Mouse (Mus musculus): ENCODE measurements around the gene Cpn2. TPM values are rescaled to one million over a fixed set of nuclear protein-coding genes. Genes with fewer than 3 reads are reported as not detected.

Gene Cpn2
- polyA plus RNA-seq, 1 experiment from 2014 or later: not detected

DNA sequence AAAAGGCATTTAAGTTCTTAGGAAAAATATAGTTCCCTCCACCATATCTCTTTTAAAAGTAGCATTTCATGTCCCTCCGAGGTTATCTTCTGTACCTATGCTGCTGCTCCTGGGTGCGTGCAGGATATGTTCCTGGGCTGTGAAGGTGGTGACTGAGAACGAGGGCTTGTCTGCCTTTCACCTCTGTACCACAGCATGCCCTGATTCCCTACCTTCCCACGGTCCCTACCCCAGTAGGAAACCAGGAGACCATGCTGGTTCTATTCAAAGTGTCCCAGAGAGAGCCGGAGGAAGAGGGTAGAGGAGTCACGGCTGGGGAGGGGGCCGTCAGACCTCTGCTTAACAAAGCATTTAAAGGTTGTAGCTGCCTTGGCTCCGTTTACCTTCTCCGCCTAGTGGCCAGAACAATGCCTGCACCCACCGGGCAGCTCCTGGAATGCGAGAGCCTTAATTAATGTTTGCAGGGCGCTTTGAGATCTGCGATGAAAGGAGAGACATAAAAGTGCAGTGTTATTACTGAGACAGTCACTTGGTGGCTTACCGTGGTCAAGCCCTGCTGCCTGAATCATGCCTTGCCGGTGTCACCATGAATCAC is 16.5 kb upstream of the Cpn2 start:
- Histone ChIP-seq H3K9me3 (replicated peaks; ENCODE audit: low read length) (no peaks in the 10 kb centered on the region), H3K27me3 (ENCODE audit: insufficient read depth, low read length) (0 out of 2 replicates have a peak, but pooled peaks cover 3% of the 10 kb centered on the region), H3K4me2 (ENCODE audit: low read length) (peak overlapping the region; percentile 21; the same call in 1 of the 2 replicates), H3K4me1 (replicated peaks; ENCODE audit: insufficient read depth, low read length) (peaks cover 12% of the 10 kb centered on the region; the same call in 1 of the 2 replicates), H3K9ac (ENCODE audit: low read depth, low read length) (no peak overlapping the region), H3K36me3 (ENCODE audit: insufficient read depth, low read length) (no peaks in the 10 kb centered on the region), H3K4me3 (replicated peaks; ENCODE audit: low read depth, low read length) (no peak overlapping the region), H3K27ac (no peak overlapping the region)
- peak; percentile 74 for TF ChIP-seq CTCF (IDR thresholded peaks at IDR 0.05; ENCODE audit: low read depth)
- DNase-seq (ENCODE audit: low spot score) (peak; percentile 79), ATAC-seq (replicated peaks; ENCODE audit: low FRiP score, low read depth) (peak; percentile 38; the same call in 1 of the 2 replicates)
- WGBS: 2% methylated on average over 15 of the region's 15 CpGs

DNA sequence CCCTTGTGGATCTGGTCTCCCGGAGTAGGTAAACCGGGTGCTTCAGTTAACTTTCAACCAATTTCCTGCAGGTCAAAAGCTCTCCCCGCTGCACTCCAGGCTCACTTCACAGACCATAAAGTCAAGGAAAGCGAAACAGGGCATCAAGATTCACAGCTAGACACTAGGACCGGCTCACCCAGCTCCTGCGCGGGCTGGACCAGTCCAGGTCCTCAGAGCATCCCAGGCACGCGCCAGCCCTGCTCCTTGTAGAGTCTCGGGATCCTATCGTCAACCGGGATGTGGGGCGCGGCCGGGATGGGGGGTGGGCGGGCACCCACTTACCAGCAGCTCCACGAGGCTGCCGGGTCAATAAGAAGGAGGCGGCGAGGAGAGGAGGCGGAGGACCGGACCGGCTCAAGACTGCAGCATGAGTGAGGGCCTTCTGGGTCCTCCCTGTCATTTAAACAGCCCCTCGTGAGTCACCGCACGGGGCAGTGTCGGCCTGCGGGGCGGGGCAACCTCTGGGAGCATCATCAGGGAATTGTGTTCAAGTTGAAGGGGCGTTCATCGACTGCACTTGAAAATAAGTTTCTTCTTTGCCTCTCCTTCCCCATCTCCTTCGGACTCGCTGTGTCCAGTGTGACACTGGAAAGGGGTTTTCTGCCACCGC is 15.7 kb upstream of the Cpn2 start, which contains the start of gene Lrrc15:
Gene Lrrc15 (minus strand): TSS at position 413 of the 652 bp plus-strand sequence.
- H3K9ac ChIP-seq (ENCODE audit: low read depth, low read length): peak within 1 kb of the TSS; percentile 32; the same call in 1 of the 2 replicates
- H3K4me2 ChIP-seq (ENCODE audit: low read length): peak within 1 kb of the TSS; percentile 62
- peaks cover 12% of the 10 kb centered on the region; the same call in 1 of the 2 replicates for H3K4me1 ChIP-seq (replicated peaks; ENCODE audit: insufficient read depth, low read length)
- peak; percentile 40 for DNase-seq (ENCODE audit: low spot score)
- 0 out of 2 replicates have a peak, but pooled peaks cover 3% of the 10 kb centered on the region for H3K27me3 ChIP-seq (ENCODE audit: insufficient read depth, low read length)
- ATAC-seq (replicated peaks; ENCODE audit: low FRiP score, low read depth): peak; percentile 37; the same call in 1 of the 2 replicates
- 4% methylated on average over 34 of the region's 34 CpGs for WGBS
- H3K4me3 ChIP-seq (replicated peaks; ENCODE audit: low read depth, low read length): peak within 1 kb of the TSS; percentile 26
- H3K36me3 ChIP-seq (ENCODE audit: insufficient read depth, low read length): no peaks in the 10 kb centered on the region
- no peaks in the 10 kb centered on the region for H3K9me3 ChIP-seq (replicated peaks; ENCODE audit: low read length)
- H3K27ac ChIP-seq: no peak within 1 kb of the TSS
- peak; percentile 43; the same call in 1 of the 2 replicates for TF ChIP-seq CTCF (IDR thresholded peaks at IDR 0.05; ENCODE audit: low read depth)

DNA sequence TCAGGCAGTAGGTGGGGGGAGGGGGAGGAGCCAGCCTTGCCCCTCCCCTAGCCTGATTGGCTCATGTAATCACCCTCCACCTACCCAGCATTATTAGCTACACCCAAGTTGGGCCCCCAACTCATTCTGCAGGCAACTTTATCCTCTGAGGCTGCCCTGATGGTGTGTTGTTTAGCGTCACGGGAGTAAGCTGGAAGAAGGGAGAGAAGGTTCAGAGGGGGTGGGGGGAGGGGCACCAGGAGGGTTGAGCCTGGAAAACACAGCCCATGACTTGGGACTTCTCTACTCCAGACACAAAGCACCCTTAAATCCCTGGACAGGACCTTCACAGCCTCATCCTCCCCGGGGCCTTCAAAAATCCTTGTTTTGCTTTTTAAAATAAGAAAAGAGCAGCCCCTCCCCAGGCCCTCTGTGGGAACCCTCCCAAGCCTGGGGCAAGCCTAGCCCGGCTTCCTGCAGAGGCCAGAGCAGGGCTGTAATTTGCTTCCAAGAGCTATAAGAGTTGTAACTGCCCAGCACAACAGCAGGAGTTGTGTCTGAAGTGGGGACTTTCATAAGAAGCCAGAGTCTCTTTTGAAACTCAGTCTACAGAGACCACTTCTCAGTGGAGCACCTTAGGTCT is 13.5 kb upstream of the Cpn2 start:
- DNase-seq (ENCODE audit: low spot score) (no peak), ATAC-seq (replicated peaks; ENCODE audit: low FRiP score, low read depth) (no peak)
- Histone ChIP-seq H3K4me2 (ENCODE audit: low read length) (no peak overlapping the region), H3K27ac (no peak overlapping the region), H3K4me1 (replicated peaks; ENCODE audit: insufficient read depth, low read length) (peaks cover 12% of the 10 kb centered on the region; the same call in 1 of the 2 replicates), H3K9me3 (replicated peaks; ENCODE audit: low read length) (no peaks in the 10 kb centered on the region), H3K27me3 (ENCODE audit: insufficient read depth, low read length) (0 out of 2 replicates have a peak, but pooled peaks cover 3% of the 10 kb centered on the region), H3K36me3 (ENCODE audit: insufficient read depth, low read length) (no peaks in the 10 kb centered on the region), H3K9ac (ENCODE audit: low read depth, low read length) (no peak overlapping the region), H3K4me3 (replicated peaks; ENCODE audit: low read depth, low read length) (no peak overlapping the region)
- 19% methylated on average over 4 of the region's 4 CpGs for WGBS
- TF ChIP-seq CTCF (IDR thresholded peaks at IDR 0.05; ENCODE audit: low read depth): no peak

DNA sequence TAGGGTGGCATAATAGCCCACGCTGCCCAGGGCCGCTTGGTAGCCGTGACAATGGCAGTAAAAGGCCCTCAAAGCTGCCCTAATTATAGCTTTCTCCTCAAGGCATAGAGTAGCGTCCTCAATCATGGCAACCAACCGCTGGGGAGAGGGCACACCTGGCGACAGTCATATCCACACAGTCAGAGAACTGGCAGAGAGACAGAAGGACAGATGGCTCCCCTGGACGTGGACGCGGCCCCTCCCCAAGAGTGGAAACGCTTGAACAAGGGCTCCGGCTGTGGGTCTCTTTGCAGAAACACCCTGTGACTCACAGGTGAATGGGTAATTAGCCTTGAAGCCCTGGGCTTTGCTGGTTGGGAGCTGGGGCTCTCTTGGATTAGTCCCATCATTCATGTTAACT is 11.1 kb upstream of the Cpn2 start:
- 75% methylated on average over 11 of the region's 11 CpGs for WGBS
- no peaks in the 10 kb centered on the region for H3K36me3 ChIP-seq (ENCODE audit: insufficient read depth, low read length)

DNA sequence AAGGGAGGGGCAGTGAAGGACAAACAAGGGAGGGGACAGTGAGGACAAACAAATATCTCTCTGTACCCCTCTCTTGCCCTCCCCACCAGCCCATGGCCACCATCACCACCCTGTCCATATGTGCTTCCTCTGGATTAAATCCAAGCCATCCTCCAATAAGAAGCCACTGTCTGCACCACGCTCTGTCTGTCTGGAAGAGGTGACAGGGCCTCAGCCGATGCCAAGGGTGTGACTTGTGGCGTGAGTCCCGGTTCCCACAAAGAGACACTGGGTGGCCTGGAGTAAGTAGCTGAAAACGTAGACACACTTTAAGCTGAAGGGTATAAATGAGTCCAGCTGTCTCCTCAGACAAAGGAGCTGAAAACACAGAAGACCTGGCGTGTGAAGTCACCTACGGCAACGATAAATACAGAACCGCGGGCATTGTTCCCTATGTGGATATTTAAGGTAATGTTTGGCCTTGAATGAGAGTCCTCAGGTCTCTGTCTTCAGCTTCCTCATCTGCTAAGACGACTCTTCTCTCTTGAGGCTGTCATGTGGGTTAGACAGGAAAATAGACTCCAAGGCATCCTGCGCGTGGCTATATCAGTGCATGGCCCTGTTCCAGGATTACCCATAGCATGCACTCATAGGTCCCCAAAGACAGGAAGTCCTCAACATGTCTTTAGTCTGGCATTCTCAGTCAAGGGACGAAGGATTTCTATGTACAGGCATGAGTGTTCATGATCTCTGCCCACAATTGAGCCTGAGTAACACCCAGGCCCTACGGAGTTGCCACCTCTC is 8.4 kb upstream of the Cpn2 start:
- Histone ChIP-seq H3K36me3 (ENCODE audit: insufficient read depth, low read length) (no peaks in the 10 kb centered on the region), H3K4me1 (replicated peaks; ENCODE audit: insufficient read depth, low read length) (0 out of 2 replicates have a peak, but pooled peaks cover 3% of the 10 kb centered on the region), H3K9me3 (replicated peaks; ENCODE audit: low read length) (no peaks in the 10 kb centered on the region), H3K27ac (no peak overlapping the region), H3K27me3 (ENCODE audit: insufficient read depth, low read length) (no peaks in the 10 kb centered on the region), H3K4me3 (replicated peaks; ENCODE audit: low read depth, low read length) (no peak overlapping the region), H3K4me2 (ENCODE audit: low read length) (no peak overlapping the region), H3K9ac (ENCODE audit: low read depth, low read length) (no peak overlapping the region)
- TF ChIP-seq CTCF (IDR thresholded peaks at IDR 0.05; ENCODE audit: low read depth): no peak
- ATAC-seq (replicated peaks; ENCODE audit: low FRiP score, low read depth): no peak
- no peak for DNase-seq (ENCODE audit: low spot score)
- 76% methylated on average over 15 of the region's 15 CpGs for WGBS

More for the DNA sequence above, 11.1 kb upstream of the Cpn2 start:
- Histone ChIP-seq H3K4me3 (replicated peaks; ENCODE audit: low read depth, low read length) (no peak overlapping the region), H3K9me3 (replicated peaks; ENCODE audit: low read length) (no peaks in the 10 kb centered on the region), H3K27me3 (ENCODE audit: insufficient read depth, low read length) (0 out of 2 replicates have a peak, but pooled peaks cover 3% of the 10 kb centered on the region), H3K9ac (ENCODE audit: low read depth, low read length) (no peak overlapping the region), H3K4me1 (replicated peaks; ENCODE audit: insufficient read depth, low read length) (peaks cover 12% of the 10 kb centered on the region; the same call in 1 of the 2 replicates), H3K4me2 (ENCODE audit: low read length) (no peak overlapping the region), H3K27ac (no peak overlapping the region)
- no peak for TF ChIP-seq CTCF (IDR thresholded peaks at IDR 0.05; ENCODE audit: low read depth)
- ATAC-seq (replicated peaks; ENCODE audit: low FRiP score, low read depth) (no peak), DNase-seq (ENCODE audit: low spot score) (no peak)
